Mouse (Mus musculus) adrenal gland, adult (tissue): ENCODE results near the gene Sdcbp2.

ENCODE experiments used
- DNase-seq, 2 experiments: peaks; one replicate each; pipeline ENCODE4 v3.0.0; 2022 to 2023; ENCODE audit warnings: low spot score in 1 of 2; ENCODE audit not compliant: inconsistent age in 2 of 2

The Sdcbp2 gene

DNA sequence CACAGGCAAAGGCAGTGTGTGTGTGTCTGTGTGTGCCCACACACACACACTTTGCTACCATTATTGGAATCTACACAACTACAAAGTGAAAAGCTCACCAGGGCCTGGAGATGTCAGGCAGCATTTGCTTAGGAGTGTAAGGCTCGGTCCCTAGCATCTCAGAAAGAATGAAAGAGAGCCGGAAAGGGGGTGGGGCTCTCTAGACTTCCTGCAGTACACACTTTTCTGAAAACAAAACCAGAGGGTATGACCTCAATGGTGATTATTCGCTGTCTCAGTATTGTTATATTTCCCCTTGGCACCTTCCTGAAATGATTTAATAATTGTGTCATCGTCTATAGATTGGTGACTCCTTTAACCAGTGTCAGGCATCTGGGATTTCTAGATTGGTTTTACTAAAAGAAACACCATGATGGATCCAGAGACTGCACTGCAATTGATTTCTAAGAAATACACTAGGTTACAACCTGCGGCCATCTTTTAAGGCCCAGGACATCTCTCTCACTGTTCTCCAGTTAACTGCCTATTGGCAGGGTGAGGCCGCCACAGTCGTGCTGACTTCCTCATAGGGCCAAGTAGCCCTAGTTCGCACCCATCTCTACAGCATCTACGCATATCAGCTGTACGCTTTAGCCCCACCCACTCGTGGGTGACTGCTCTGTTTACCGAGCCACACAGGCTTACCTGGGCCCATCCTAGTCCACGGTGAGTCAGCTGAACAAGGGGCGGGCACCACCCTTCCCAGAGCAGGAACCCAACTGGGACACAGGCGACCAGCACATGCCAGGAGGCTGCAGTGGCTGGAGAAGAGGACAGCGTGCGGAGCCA lies at the start of gene Sdcbp2:
Gene Sdcbp2, plus strand, starts transcription at position 750 of the 828 bp plus-strand sequence.
- no peak for DNase-seq

DNA sequence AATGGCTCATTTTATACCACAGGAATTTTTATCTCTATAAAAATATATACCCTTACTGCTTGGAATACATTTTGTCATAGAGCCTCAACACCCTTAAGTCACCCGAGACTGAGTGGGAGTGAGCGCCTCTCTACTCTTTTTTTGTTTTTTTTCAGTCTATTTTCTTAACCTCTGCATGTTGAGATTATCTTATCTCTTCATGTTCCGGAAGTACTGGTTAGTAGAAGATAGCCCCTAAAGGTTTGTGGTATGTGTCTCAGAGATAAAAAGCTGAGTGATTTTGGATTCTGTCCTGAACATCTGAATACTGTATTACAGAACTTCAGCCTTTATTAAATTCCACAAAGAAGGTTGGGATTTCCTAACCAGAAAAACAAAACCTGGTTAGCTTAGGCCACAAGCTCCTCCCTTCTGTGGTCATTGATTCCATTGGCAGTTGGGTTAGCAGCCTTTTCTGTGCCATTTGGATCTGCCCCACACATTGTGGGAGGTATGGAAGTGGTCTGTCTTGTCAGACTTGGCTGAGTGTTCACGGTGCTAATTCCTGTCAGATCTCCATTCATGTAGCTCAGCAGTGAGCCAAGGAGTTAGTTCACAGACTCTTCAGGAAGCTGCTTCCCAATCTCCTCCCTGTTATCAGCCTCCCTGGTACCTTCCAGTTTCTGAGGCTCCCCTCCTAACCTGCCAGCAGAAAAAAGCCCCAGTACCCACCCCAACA lies 47.9 kb upstream of the Sdcbp2 start:
- DNase-seq, result no peak

DNA sequence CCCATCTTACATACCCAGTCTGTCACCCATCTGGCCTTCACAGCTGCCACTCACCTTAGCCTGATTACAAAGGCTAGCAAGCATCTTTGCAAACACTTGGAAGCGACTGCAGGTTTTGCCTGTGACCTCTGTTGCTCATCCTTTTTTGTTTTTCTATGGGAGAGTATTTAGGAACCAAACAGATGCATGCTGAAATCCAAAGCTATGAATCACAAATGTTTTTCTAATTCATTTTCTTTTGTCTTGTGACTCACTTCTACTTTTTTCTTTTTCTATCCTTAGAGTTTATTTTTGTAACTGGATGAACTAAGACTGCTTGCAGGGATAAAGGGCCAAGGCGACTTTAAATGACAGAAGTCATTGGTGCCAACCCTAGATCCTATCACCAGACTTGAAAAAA lies 46.9 kb upstream of the Sdcbp2 start:
- no peak for DNase-seq

DNA sequence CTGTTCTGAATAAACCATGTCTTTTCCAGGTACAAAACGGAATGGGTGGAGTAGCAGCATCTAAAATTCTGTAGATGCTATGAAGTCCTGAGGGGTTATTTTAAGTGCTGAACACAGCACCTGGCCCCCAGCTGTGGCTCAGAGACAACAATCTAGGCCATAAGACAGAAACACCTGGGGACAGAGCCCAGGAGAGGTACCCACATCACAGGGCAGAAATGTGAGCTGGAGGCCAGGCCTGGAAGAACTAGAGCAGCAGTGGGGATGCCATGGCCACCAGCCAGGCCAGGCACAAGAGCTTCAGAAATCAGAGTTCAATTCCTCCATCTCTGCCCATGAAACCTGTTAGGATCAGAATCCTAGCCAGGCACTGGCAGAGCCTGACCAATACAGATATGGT lies 44.4 kb upstream of the Sdcbp2 start:
- DNase-seq, result no peak

DNA sequence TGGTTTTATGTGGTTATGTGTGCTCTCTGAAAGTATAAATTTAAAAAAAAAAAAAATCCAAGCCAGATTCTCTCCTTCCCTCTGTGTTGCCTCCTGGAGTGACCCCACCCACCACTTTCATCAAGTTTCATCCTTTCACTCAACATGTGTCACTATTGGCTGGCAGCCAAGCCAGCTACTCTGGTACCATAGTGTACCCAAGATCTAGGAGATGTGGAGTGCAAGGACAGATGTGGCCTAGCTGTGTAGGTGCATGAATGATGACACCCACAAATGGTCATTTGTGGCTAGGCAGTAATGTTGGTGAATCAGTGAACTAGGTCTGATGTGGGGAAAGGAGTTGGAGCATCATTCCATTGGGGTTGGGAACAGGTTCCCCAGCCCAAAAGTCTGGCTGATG lies 43.3 kb upstream of the Sdcbp2 start:
- no peak for DNase-seq

DNA sequence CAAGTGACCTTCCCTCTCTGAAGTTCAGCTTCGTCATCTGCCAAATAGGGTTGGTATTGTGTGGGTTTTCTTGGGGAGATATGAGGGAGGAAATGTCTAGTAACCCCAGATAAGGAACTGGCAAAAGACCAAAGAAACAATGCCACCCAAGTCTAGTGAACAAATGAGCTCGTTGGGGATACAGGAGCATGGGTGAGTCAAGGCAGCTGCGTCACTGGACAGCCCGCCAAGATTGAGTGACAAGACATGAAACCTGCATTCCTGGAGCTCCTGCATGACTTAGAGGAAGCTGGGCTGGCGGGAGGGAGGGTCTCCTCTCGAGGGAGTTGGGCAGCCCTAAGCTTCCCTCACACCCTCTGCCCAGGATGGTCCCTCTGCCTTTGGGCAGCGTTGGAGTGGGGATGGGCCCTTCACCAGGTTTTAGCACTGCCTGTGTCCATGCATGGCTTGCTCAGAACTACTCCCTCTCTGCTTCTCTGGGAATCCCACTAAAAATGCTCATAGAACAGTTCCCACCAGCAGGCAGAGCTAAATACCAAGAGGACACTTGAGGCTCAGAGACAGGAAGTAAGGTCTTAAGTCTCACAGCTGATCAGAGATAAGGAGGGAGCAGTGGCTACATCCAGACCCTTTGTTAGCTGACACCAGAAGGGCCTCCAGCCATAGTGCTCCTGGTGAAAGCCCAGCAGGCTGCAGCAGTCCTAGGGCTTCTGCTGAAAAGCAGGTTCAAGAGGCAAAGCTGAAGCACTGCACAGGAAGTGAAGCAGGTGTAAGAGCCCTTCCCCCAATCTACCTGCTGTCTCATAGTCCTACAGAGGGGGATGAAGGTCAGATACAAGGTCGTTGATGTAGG lies 41.8 kb upstream of the Sdcbp2 start:
- peak; percentile 34 to 67 for DNase-seq

DNA sequence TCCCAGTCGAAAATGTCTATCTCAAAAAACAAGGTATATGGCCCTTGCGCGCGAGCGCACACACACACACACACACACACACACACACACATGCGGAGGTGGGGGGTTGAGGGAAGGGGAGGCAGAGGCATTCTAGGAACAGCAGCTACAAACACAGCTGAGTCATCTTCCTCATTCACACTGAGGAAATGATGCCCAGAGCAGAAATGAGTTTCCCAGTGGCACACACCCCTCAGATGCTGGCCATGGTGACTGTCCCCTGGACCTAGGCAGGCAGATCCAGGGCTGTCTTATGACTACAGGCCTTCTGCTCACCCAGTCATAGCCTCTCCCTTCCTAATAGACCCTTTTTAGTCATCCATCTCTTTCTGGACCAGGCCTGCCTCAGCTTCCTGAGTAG lies 38.8 kb upstream of the Sdcbp2 start:
- DNase-seq, result no peak

DNA sequence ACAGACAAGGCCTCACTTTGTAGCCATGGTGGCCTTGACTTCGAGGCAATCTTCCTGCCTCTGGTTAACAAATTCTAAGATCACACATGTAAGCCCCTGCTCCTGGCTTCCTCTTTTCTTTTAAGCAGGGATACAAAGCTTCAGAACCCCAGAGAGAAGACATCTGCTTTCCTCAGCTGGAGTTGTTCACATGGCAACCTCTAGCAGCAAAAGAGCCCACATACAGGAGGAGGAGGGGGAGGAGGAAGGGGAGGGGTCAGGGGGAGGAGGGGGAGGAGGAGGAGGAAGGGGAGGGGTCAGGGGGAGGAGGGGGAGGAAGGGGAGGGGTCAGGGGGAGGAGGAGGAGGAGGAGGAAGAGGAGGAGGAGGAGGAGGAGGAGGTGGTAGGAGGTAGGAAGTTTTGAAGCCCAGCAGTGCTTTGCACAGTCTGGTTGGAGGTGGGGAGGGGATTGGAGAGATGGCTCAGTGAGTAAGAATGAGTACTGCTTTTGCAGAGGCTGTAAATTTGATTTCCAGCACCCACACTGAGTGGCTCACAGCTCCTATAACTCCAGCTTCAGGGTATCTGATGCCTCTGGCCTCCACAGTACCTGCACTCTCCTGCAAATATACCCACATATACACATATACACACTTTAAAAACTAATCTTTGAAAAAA lies 36.3 kb upstream of the Sdcbp2 start:
- no peak for DNase-seq

DNA sequence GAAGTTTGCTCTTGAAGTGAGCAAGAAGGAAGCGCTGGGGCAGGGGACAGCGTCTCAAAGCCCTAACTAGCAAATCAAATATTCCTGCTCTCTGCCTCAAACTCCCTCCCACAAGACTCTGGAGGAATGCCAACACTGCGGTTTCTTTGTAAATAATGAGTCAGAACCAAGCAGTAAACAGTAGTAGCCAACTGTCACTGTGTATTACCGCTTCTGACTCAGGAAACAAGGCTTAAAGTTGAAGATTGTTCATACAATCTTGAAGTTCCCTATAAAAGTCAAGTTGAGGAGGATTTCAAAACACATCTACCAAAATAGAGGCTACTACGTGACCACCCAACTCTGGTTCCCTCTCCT lies 35.8 kb upstream of the Sdcbp2 start:
- DNase-seq, result peak; percentile 50 to 85

DNA sequence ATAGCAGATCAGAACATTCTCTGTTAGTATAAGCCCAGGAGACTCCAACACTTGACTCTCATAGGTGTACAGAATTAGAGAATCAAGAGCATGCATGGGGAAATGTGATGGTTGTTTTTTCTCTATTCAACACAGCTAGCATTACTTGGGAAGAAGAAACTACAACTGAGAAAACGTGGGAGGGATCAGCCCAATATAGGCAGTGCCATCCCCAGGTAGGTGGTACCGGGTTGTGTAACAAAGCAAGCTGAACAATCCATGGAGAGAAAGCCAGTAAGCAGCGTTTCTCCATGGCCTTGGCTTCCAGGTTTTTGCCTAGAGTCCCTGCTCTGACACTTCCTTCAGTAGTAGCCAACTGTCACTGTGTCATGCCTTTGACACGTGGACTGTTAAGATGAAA lies 33.8 kb upstream of the Sdcbp2 start:
- no peak for DNase-seq

DNA sequence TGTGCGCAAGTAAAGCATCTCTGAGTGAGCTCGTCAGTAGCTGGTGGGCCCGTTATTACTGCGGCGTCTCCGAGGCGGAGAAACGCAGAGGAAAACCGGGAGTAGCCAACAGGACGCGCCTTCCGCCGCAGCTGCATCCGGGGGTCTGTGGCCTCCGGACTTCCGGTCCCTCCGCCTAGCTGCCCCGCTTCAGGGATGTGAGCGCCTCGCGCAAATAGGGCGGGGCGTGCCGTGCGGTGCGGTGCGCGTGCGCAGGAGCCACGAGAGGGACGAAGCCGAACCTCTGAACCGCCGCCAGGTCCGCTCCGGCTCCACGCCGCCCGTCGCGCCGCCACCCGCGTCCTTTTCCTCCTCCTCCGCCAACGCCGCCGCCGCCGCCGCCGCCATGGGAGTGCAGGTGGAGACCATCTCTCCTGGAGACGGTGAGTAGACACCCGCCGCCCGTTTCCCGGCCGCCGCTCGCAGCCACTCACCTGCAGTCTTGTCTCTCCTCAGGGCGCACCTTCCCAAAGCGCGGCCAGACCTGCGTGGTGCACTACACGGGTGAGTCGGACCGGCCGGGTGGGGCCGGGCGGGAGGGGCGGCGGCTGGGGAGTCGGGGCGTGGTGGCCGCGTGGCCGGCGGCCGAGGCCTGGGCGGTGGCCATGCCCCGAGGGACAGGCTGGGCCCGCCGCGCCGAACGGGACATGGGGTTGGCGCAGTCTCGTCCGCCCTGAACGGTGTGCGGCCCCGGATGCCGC lies 29.9 kb upstream of the Sdcbp2 start, which contains the start of gene Fkbp1a:
Gene Fkbp1a, plus strand, starts transcription at position 161 of the 740 bp plus-strand sequence.
- DNase-seq, result peak; percentile 98 to 99

DNA sequence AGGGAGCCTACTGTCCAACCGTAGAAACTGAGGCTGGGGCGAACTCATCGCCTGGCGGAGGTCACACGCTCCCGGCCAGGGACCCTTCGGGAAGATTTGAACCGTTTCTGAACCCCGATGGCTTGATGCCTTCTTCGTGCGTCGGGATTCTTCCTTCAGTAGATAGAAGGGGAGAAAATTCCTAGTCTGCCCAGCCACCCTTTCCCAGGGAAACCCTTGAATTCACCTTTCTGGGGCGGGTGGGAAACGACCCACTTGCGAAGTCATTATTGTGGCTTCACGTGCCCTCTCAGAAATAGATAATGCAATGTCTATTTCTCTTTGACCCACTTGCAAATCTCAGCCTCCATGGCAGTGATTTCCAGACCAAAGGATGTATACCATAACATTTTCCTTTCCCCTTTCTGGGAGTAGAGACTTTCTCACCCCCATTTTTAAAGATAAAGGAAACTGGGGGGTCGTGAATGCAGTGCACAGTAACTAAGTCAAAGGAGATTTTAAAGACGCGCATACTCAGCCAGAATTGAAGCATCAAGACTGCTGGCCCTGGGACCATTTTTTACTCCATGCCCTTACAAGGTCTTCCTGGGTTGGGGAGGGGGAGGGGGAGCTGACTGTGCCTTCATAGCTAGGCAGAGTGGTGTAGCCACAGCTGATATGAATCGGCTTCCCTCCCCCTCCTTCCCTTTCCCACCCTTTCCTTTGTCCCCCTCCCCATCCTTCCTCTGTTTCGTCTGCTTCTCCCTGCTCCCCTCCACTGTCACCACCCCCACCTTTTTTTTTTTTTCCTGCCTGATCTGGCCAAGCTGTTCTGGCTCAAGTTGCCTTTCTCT lies 29.1 kb upstream of the Sdcbp2 start:
- peak; percentile 55 to 85 for DNase-seq

DNA sequence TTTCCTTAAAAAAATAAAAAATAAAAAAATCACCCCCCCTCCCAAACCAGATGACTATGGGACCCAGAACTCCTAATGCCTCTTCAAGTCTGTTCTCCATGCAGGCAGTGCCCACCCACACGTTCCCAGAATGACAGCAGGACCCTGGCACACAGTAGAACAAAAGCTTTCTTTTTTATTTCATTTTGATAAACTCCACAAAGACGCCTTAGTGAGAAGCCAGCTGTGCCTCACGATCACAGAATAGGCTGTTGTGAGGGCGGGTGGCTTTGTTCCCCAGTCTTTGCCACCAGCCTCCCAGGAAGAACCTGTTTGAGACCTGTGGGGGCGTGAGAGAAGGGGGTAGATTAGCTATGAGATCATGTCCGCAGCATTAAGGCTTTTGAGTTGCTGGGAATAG lies 27.7 kb upstream of the Sdcbp2 start:
- DNase-seq, result no peak

DNA sequence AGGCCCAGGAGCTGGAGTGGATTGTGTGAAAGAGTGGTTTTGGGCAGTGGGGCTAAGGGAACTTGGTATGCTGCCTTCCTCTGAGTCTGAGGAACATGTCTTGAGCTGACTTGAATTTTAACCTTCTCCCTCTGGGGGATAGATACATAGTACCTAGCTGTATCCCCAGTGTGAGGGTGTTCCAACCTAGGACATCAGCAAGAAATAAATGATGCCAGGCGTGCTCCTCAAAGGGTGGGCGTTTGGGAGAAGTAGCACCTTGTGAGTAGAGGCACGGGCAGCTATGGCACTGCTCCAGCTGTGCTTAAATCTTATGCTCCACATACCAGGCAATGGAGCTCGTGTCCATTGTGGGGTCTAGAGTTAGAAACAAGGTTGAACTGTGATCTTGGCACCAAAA lies 25.9 kb upstream of the Sdcbp2 start:
- DNase-seq, result no peak

DNA sequence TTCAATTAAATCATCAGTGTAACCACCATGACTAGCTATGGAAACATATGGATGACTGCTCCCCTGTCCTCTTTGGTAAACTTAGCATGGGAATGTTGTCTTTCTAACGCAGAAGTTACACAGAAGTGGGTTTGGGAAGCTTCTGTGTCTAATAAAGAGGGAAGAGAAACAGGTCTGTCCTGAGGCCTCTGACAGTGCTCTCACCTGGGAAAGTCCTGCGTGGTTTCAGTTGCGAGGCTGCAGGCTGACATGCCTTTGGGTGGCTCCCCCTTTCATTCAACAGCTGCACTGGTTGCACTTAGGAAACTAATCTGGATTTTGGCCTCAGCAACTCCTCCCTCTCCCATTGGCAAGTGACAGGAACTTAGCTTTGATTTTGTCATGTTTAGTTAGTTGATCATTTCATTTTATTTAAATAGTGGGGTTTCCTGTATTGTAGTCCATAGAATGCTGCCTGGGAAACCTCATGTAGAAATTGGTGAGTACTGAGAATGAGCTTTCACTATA lies 22.8 kb upstream of the Sdcbp2 start:
- no peak for DNase-seq

DNA sequence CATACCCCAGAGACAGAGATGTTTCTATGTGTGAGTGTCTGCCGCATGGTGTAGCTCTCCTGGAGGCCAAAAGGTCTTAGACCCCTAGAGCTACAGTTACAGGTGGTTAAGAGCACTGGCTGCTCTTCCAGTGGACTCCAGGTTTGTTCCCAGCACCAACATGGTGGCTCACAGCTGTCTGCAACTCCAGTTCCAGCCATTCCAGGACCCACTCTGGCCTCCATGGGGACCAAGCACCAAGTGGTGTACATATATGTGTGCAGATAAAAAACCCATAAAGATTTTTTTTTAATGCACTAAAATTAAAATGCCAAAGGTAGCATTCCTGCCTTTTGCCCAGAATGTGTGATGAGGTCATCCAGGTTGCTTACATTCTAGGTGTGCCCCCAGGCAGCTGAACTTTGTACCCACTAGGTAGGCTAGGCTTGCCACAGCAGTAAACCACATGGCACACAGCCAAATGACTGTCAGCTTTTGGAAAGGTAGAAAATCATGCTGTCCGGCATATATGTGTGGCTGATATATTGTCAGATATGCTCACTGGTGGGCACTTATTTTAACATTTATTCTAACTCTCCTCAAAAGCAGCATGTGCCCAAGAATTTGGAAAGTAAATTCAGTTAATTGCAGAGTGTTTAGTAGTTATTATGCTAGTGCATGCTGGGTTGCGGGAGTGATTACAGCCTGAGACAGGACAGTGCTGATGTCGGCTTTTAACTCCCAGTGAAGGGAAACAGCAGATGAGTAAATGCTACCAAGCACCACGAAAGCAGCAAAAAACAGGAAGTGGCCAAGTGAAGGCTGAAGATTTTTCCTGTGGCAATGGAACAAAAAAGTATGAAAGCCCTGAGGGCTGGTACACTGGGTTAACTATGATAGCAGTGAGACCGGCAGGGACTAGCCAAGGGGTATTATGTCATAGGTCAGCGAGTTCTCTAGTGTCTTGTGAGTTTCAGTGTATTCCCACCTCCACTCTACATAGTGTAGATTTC lies 9.2 kb upstream of the Sdcbp2 start:
- no peak for DNase-seq

DNA sequence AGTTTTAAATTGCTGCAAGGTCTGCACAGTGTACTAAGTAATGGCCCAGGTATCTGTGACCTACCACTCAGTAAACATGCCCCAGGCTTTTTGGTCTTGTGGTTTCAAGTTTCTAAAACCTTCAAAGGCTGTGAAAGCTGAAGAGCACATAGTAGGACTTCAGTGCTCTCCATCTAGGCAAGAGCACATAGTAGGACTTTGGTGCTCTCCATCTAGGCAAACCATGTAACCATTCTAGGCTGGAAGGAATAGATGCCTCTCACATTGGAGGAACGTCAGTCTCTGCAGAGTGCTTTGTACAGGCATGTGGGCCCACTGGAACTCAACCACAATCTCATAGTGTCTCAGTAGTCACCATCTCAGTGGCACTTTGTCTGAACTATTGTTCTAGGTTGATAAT lies 8.4 kb upstream of the Sdcbp2 start:
- DNase-seq, result no peak

DNA sequence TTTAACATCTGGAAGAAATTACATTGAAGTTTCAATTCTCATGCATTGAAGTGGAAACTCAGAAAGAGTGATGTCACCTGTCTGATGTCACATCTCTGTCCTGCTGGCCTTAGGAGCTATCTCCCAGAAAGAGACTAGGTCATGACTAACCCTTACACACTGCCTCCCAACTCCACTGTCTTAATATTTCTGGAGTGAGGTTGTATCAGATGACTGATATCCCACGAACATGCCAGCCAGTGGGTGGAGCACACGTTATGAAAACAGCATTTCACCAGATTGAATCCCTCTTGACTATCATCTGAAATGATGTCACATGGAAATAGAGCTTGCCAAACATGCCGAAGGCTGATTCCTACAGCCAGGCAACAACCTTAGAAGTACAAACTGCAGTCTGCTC lies 7.4 kb upstream of the Sdcbp2 start:
- DNase-seq, result peak in 1 of 2 experiments; percentile 66
